Mouse (Mus musculus) kidney, embryonic 16.5 days (tissue): ENCODE results near the gene Tmem163. TPM values are rescaled to one million over a fixed set of nuclear protein-coding genes. Genes with fewer than 3 reads are reported as not detected.

ENCODE experiments used
- ATAC-seq: fragments of 200-750 bp; cut with Nextera tagmentation; 2 replicates; pipeline ENCODE4 v1.8.0; 2017; ENCODE audit warnings: moderate TSS enrichment; ENCODE audit not compliant: low FRiP score, low TSS enrichment
- H3K27ac ChIP-seq: fragments of 300-500 bp; sonication (generic); 2 replicates; pipeline ENCODE4 v1.5.1; 2014; ENCODE audit warnings: low read length
- H3K27me3 ChIP-seq: fragments of 300-500 bp; sonication (generic); 2 replicates; pipeline ENCODE4 v1.6.1; 2014; ENCODE audit warnings: low read length, control low read depth, mixed read lengths; ENCODE audit not compliant: insufficient read depth
- H3K36me3 ChIP-seq: fragments of 300-500 bp; sonication (generic); 2 replicates; pipeline ENCODE4 v1.6.1; 2014; ENCODE audit warnings: low read length, control low read depth, mixed read lengths; ENCODE audit not compliant: insufficient read depth
- H3K4me1 ChIP-seq: fragments of 300-500 bp; sonication (generic); 2 replicates; pipeline ENCODE4 v1.6.1; 2014; ENCODE audit warnings: low read length, control low read depth, mixed read lengths; ENCODE audit not compliant: insufficient read depth
- H3K4me2 ChIP-seq: fragments of 300-500 bp; sonication (generic); replicated peaks from 2 replicates; pipeline ENCODE4 v1.6.1; 2014; ENCODE audit warnings: low read depth, low read length
- H3K4me3 ChIP-seq: fragments of 300-500 bp; sonication (generic); 2 replicates; pipeline ENCODE4 v1.5.1; 2014; ENCODE audit warnings: mild to moderate bottlenecking, low read length
- H3K9ac ChIP-seq: fragments of 300-500 bp; sonication (generic); replicated peaks from 2 replicates; pipeline ENCODE4 v1.6.1; 2014; ENCODE audit warnings: low read length
- H3K9me3 ChIP-seq: fragments of 300-500 bp; sonication (generic); 2 replicates; pipeline ENCODE4 v1.6.1; 2016; ENCODE audit warnings: low read length, control low read depth
- WGBS: fragments of 180-500 bp; shearing (Covaris S2); extraction: QIAGEN DNeasy Blood & Tissue Kit; methylation state at CpG from one replicate; pipeline ENCODE4 v1.1.7; 2014; 5-methylcytosine and 5-hydroxymethylcytosine counted together
- polyA plus RNA-seq: library from polyadenylated mRNA; unstranded; fragments of >200 nt; fragmentation: Nextera tagmentation; extraction: Ambion mirVana; gene quantifications from 2 replicates; pipeline ENCODE4 v1.2.1, GENCODE M21; 2015

The Tmem163 gene
- 0.99 and 1.7 TPM in 2 replicates for polyA plus RNA-seq

GRCm38 (mm10) chr1:127679498-127680133 is at the start of gene Tmem163:
Gene Tmem163, minus strand, starts transcription at chr1:127679548.
- Histone ChIP-seq H3K9me3 (no peaks in the 10 kb centered on the region), H3K36me3 (no peaks in the 10 kb centered on the region), H3K4me2 (peak within 1 kb of the TSS; percentile 70), H3K27me3 (peaks cover 66% of the 10 kb centered on the region), H3K27ac (no peak within 1 kb of the TSS), H3K9ac (no peak within 1 kb of the TSS), H3K4me3 (peak within 1 kb of the TSS; percentile 45; the same call in 1 of the 2 replicates), H3K4me1 (peaks cover 15% of the 10 kb centered on the region)
- WGBS: 14% methylated on average over 18 of the region's 18 CpGs
- ATAC-seq: no peak

- Histone ChIP-seq H3K4me3 (no peak within 1 kb of the TSS), H3K27ac (no peak within 1 kb of the TSS), H3K4me1 (no peaks in the 10 kb centered on the region), H3K27me3 (no peaks in the 10 kb centered on the region), H3K36me3 (no peaks in the 10 kb centered on the region), H3K9me3 (peaks cover 6% of the 10 kb centered on the region; the same call in 1 of the 2 replicates), H3K9ac (no peak within 1 kb of the TSS), H3K4me2 (no peak within 1 kb of the TSS)
- 92% methylated on average over 4 of the region's 4 CpGs for WGBS
- ATAC-seq: no peak
Measured at GRCm38 (mm10) chr1:127729096-127729495, 49.7 kb upstream of the Tmem163 start, which contains the start of gene Acmsd. Gene Acmsd, plus strand, starts transcription at chr1:127729413.

DNA sequence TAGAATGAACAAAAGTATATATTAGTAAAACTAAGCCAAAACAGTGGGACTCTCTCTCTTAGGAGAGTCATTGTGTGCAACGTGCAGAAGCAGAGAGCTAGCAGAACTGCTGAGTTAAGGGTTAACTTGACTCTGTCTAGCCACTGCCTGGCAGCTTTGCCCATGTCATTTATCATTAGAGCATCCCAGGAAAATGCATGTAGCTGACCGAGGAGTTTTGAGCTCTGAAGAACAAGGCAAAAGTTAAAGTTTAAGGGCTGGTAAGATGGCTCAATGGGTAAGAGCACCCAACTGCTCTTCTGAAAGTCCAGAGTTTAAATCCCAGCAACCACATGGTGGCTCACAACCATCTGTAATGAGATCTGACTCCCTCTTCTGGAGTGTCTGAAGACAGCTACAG is 44.2 kb upstream of the Tmem163 start:
- Histone ChIP-seq H3K9ac (no peak overlapping the region), H3K4me1 (no peaks in the 10 kb centered on the region), H3K4me2 (no peak overlapping the region), H3K27me3 (no peaks in the 10 kb centered on the region), H3K27ac (no peak overlapping the region), H3K4me3 (no peak overlapping the region), H3K9me3 (peaks cover 3% of the 10 kb centered on the region; the same call in 1 of the 2 replicates), H3K36me3 (no peaks in the 10 kb centered on the region)
- ATAC-seq: peak; percentile 23; the same call in 1 of the 2 replicates
- whole genome bisulfite sequencing: 29% methylated on average over 2 of the region's 2 CpGs

DNA sequence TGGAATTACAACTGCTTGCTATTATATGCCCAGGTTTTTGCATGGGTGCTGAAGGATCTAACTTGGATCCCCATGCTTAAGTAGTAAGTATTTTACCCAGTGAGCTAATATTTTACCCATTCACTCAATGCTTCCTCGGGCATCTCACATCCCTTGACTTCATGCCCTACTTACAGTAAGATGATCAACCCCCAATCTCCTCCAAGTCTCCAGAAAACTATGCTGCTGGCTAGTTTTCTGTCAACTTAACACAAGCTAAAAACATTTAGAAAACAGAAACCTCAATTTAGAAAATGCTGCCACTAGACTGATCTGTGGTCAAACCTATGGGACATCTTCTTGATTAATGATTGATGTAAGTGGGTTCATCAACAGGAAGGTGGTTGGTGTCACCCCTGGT is 38.9 kb upstream of the Tmem163 start:
- H3K9me3 ChIP-seq: 0 out of 2 replicates have a peak, but pooled peaks cover 3% of the 10 kb centered on the region
- H3K4me2 ChIP-seq: no peak overlapping the region
- no peak overlapping the region for H3K4me3 ChIP-seq
- no peak overlapping the region for H3K9ac ChIP-seq
- H3K36me3 ChIP-seq: no peaks in the 10 kb centered on the region
- H3K4me1 ChIP-seq: no peaks in the 10 kb centered on the region
- no peak overlapping the region for H3K27ac ChIP-seq
- no peak for ATAC-seq
- WGBS: 60% methylated on average over 1 of the region's 1 CpGs
- H3K27me3 ChIP-seq: no peaks in the 10 kb centered on the region

GRCm38 (mm10) chr1:127716441-127716840 is 37.1 kb upstream of the Tmem163 start:
- 85% methylated on average over 8 of the region's 8 CpGs for WGBS
- Histone ChIP-seq H3K4me2 (no peak overlapping the region), H3K27me3 (no peaks in the 10 kb centered on the region), H3K9me3 (0 out of 2 replicates have a peak, but pooled peaks cover 3% of the 10 kb centered on the region), H3K36me3 (no peaks in the 10 kb centered on the region), H3K27ac (no peak overlapping the region), H3K4me1 (no peaks in the 10 kb centered on the region), H3K4me3 (no peak overlapping the region), H3K9ac (no peak overlapping the region)
- ATAC-seq: no peak

GRCm38 (mm10) chr1:127706269-127706668 is 26.9 kb upstream of the Tmem163 start:
- no peak overlapping the region for H3K4me3 ChIP-seq
- no peaks in the 10 kb centered on the region for H3K4me1 ChIP-seq
- H3K36me3 ChIP-seq: no peaks in the 10 kb centered on the region
- WGBS: 78% methylated on average over 5 of the region's 5 CpGs
- no peaks in the 10 kb centered on the region for H3K27me3 ChIP-seq
- no peak for ATAC-seq
- H3K9me3 ChIP-seq: no peaks in the 10 kb centered on the region
- no peak overlapping the region for H3K9ac ChIP-seq
- H3K4me2 ChIP-seq: no peak overlapping the region
- no peak overlapping the region for H3K27ac ChIP-seq

DNA sequence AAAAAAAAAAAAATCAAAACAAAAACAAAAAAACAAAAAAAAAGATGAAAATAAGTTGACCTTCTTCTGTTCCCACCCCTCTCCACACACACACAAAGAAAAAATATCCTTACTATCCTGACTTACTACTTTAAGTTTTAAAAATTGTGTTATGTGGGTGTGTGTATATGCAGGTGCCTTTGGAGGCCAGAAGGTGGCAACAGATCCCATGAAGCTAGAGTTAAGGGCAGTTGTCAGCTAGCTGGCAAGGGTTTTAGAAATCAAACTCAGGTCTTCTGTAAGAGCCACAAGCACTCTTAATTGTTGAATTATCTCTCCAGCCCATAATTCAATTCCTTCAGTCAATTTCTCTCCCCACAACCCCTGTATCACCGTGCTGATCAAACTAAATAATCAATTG is 22.8 kb upstream of the Tmem163 start:
- ATAC-seq: no peak
- Histone ChIP-seq H3K4me3 (no peak overlapping the region), H3K4me1 (no peaks in the 10 kb centered on the region), H3K27ac (no peak overlapping the region), H3K27me3 (no peaks in the 10 kb centered on the region), H3K36me3 (no peaks in the 10 kb centered on the region), H3K9me3 (no peaks in the 10 kb centered on the region), H3K4me2 (no peak overlapping the region), H3K9ac (no peak overlapping the region)
- 80% methylated on average over 1 of the region's 1 CpGs for WGBS

- Histone ChIP-seq H3K36me3 (no peaks in the 10 kb centered on the region), H3K4me1 (no peaks in the 10 kb centered on the region), H3K9me3 (no peaks in the 10 kb centered on the region), H3K4me2 (no peak overlapping the region), H3K27me3 (no peaks in the 10 kb centered on the region), H3K4me3 (no peak overlapping the region), H3K9ac (no peak overlapping the region), H3K27ac (no peak overlapping the region)
- no peak for ATAC-seq
- 29% methylated on average over 2 of the region's 2 CpGs for WGBS
Measured at GRCm38 (mm10) chr1:127696533-127696932, 17.2 kb upstream of the Tmem163 start.

DNA sequence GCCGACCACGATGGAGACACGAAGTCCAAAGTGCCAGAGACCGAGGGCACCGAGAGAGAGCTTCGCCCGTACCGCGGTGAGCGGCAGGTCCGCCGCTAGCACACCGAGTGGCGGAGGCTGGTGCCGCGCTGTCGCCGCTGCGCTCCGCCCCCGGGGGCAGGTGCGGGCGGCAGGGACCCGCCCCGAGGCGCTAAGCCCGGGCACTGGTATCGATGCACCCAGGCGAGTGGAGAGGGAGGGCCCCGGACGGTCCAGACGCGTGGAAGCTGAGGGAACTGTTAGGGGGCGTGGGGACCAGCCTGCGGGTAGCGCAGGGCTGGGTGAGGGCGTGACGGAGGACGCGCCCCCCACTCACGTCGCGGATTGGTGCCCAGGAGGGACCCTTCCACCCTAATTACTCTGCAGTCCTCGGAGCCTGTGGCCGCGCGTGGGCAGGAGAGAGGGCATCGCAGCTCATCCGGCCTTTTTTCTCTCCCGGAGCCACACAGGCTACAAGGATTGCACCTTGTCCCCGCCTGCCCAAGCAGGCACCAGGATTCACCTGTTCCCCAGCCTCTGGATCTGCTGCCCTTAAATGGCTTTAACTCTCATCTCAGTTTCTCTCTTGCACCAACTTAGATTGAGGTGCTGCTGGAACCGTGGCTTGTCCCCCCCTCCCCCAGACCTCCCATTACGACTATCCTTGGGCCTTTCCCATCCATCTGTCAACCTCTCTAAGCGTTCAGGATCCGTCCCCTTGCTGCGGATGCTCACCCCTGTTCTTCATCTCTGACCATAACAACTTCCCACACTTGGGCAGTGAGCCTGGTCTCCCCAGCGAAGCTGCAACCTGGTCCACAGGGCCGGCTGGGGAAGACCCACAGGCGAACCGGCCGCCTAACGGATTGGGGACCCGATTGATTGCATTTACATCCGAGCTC is 1.4 kb downstream of the Tmem163 start:
- Histone ChIP-seq H3K9me3 (no peaks in the 10 kb centered on the region), H3K4me3 (peak overlapping the region; percentile 45), H3K4me1 (peaks cover 15% of the 10 kb centered on the region), H3K27me3 (peaks cover 77% of the 10 kb centered on the region), H3K9ac (peak overlapping the region; percentile 13), H3K27ac (no peak overlapping the region), H3K4me2 (peak overlapping the region; percentile 70), H3K36me3 (no peaks in the 10 kb centered on the region)
- WGBS: 2% methylated on average over 60 of the region's 64 CpGs
- ATAC-seq: peak; percentile 83
